Mouse (Mus musculus): ENCODE measurements around the gene Prdx2.

Prdx2 gene

DNA sequence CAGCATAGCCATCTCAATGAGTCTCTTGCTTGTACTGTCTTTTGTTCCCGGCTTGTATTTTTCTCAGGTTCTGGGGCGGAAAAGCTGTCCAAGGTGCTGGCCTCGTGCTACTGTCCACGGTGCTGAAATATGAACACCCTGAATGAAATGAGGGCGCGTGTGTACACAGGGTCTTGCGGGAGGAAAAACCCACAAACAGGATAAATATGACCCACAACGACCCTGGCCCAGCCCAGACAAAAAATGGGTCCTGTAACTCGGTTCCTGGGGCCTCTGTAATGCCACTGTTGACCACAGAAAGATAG, 22.2 kb upstream of the Prdx2 start:
- DNase-seq (ENCODE audit: extremely low spot score), result no peak

DNA sequence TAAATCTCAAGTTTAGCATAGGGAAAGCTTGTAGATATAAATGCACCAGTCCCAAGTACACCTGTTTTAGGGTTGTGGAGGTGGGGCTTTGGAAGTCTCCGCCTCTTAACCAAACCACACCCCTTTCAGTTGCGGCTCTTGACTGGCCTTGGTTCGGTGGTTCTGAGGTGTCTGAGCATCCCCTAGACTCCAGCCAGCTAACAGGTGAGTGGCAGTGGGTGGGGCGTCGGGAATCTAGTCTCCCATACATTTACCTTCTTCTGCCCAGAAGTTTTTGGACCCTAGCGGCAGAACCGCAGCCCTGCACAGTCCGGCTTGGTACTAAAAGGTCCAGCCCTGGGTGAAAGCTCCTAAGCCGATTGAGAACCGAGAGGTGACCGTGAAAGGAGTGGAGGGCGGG, 19.6 kb upstream of the Prdx2 start:
- DNase-seq (ENCODE audit: extremely low spot score), result no peak

DNA sequence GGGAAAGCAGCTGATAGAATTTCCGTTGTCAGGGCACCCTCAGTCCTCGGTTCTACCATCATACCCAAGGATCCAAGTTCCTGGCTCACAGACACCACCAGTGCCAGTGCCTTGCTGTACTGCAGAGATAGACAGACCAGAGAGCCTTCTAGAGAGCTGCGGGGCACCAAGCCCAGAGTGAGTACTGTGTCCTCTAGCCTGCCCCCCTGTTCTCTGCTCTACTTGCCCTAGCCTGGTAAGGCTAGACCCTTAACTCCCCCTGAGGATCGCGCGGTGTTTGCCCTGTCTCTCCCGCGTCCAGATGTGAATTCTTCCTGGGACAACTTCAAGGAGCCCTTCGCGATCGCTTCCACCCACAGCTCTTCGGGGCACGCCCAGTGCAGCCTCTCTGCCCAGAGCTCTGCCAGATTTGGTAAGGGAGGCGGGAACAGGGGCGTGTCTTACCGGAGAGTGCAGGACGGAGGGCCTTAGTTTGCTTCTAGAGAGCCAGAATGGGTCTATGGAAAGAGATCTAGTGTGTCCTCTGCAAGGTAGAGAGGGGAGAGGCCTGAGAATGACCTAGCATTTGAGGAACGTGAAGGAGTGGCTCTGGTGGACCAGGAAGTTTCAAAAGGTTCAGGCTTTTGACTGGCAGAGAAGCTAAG, 16.7 kb upstream of the Prdx2 start:
- DNase-seq (ENCODE audit: extremely low spot score), result no peak

GRCm38 (mm10) chr8:84956768-84957167, 12.6 kb upstream of the Prdx2 start:
- DNase-seq (ENCODE audit: extremely low spot score), result peak; percentile 71

- DNase-seq (ENCODE audit: extremely low spot score), result no peak
These were observed 9.6 kb upstream of the Prdx2 start for GRCm38 (mm10) chr8:84959811-84960210.

GRCm38 (mm10) chr8:84963952-84964351, 5.4 kb upstream of the Prdx2 start:
- no peak for DNase-seq (ENCODE audit: extremely low spot score)

- DNase-seq (ENCODE audit: extremely low spot score), result peak; percentile 94
These were observed 3.6 kb upstream of the Prdx2 start for GRCm38 (mm10) chr8:84965731-84966291.

GRCm38 (mm10) chr8:84966603-84967002, 2.8 kb upstream of the Prdx2 start:
- no peak for DNase-seq (ENCODE audit: extremely low spot score)

DNA sequence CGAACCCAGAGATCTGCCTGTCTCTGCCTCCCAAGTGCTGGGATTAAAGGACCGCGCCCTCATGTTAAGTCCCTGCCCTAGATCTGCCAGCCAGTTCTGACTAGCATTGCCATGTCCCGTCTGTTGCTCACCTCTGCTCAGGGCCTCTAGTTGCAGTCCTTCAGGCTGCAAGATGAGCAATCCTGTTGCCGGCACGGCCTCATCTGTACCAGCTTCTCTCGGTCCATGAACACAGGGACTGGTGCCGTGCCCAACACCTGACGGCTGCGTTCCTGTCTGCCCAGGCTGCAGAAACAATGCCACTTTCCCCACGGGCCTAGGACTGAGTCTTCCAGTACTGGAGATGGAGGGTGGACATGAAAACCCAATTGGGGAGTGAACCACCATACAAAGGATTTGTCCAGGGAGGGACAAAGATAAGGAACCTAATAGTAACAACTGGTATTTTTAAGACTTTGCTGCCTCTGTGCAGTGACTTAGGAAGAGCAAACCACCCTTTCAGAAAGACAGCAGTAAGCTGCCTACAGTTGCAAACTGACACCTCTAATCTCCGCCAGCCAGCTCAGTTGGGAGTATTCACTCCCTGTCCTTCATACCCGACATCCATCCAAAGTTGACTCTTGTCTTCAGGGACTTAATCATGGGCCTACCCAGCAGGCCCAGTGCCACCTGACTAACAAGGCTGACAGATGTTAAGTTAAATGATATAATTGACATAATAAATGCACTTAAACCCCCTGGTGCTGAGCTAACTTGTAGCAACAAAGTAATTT, 1.7 kb upstream of the Prdx2 start:
- no peak for DNase-seq (ENCODE audit: extremely low spot score)

DNA sequence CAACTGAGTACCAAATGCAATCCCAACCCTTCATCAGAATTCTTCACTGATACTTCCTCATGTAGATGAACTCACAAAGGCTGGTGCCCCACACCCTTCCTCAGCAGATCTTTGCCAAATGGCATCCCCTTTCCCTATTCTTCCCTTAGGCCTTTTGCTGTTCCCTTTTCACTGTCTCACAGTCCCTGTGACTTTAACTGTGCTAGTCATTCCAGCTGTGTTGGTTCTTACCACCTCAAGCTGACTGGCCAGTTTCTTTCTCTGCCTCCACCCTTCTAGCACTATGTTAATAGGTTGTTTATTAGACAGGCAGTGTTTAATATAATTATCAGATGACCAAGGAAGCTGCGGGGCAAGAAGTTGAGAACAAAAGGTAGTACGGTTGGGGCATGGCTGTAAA, 737 bp upstream of the Prdx2 start:
- no peak for DNase-seq (ENCODE audit: extremely low spot score)

GRCm38 (mm10) chr8:84970135-84970790, 876 bp downstream of the Prdx2 start:
- no peak for DNase-seq (ENCODE audit: extremely low spot score)

DNA sequence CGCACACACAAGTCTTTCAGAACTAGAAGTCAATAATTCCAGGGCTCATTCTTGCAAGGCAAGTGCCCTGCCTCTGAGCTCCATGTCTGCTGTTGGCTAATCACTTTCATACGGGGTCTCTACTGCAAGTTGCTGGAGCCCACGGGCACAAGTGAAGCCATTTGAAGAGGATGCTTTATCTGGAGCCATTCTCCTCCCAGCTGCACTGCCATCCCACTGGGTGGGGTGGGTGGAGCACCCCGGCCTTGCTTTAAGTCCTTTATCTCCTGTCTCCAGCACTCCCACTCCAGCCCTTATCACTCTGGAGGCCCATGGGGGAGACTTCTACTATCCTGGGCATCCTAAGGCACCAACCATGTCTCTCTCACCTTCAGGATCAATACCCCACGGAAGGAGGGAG, 1.5 kb downstream of the Prdx2 start:
- no peak for DNase-seq (ENCODE audit: extremely low spot score)

DNA sequence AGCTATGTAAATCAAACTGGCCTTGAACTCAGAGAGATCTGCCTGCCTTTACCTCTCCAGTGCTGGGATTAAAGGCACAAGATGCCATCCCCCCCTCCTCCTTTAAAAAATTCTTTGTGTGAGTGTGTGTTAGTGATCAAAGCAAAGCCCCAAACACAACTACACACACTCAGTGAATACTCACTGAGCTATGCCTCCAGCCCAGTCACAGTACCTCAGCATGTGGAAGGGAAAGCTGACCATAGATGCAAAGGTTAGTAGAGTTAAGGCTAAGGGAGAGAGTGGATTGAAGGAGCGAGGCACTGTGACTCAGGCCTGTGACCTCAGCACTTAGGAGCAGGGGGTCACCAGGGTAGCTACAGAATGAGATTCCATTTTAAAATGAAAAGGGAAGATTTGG, 3.7 kb downstream of the Prdx2 start:
- DNase-seq (ENCODE audit: extremely low spot score), result no peak

DNA sequence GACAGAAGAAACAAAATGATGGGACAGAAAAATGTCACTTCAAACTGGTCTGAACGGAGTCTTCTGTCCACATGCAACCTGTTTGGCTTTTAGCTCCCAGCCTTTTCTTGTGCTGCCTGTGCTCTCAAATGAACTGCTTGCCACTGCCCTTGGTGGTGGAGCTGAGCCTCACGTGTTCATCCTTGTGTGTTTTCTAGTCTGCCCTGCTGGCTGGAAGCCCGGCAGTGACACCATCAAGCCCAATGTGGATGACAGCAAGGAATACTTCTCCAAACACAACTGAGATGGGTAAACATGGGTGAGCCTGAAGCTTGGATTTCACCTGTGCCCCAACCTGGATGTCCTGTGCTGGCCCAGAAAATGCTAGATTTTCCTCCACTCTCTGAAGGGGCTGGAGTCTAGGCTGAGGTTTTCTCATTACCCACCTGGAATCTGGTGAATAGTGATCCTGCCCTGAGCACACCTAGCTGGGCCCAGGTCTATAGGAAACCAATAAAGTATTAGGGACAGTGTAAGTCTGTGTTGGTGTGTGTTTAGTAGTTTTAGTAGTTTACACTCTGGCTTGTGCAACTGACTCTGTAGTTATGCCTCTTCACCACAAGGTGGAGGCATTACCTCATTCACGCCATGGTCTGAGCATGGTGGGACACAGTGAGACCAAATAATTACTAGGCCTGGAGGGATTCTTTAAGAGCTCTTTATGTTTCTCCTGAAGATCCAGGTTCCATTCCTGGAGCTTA, 4.6 kb downstream of the Prdx2 start:
- peak; percentile 60 for DNase-seq (ENCODE audit: extremely low spot score)

- DNase-seq (ENCODE audit: extremely low spot score), result no peak
These were observed 5.3 kb downstream of the Prdx2 start for GRCm38 (mm10) chr8:84974543-84975142.

GRCm38 (mm10) chr8:84975434-84975833, 6.0 kb downstream of the Prdx2 start:
- DNase-seq (ENCODE audit: extremely low spot score), result peak; percentile 66

DNA sequence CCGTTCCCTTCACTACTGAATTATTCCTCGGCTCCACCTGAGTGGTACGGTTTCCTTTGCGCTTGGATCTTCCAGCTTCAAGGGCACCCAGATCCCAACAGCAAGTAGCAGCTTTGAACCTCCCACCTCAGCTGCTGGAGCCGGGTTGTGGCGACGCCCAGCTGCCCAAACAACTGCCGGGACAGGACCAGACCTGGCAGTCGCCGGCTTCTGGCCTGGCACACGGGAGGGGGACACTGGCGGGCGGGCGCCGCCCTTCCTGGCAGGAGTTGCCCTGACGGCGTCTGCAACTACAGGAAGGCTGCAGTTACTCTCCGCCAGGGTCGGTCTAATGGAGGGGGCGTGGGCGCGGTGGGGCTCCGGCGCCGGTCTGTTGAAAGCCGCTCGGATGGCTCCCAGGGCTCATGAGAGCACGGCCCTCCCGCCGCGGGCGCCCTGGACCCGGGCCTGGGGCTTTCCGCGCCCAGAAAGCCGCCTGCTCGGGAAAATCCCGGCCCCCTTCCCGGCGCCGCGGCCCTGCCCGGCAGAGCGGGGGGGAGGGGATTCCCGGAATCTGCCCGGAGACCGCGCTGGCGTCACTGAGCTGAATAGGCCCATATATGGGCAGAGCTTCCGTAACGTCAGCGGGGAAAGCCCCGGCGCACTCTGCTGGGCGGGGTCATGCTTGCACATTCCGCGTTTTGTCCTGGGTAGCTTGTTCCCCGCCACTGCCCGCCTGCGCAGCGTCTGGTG, 6.8 kb downstream of the Prdx2 start:
- DNase-seq (ENCODE audit: extremely low spot score), result peak; percentile 96

- DNase-seq (ENCODE audit: extremely low spot score), result no peak
These were observed 7.5 kb downstream of the Prdx2 start for GRCm38 (mm10) chr8:84976763-84977434.

- DNase-seq (ENCODE audit: extremely low spot score), result peak; percentile 65
These were observed 8.3 kb downstream of the Prdx2 start for GRCm38 (mm10) chr8:84977435-84978247.
